Mouse (Mus musculus) colon, adult 2 months (tissue): Measurements from ENCODE around the gene Insrr. TPM values are rescaled to one million over a fixed set of nuclear protein-coding genes. Genes with fewer than 3 reads are reported as not detected.

ENCODE experiments used
- polyA plus RNA-seq: library from polyadenylated mRNA; depleted of rRNA; stranded (reverse); fragments of >200 nt; gene quantifications from 2 replicates; pipeline ENCODE4 v1.2.3, GENCODE M21; 2012; rRNA removed

Insrr gene
- polyA plus RNA-seq: 5.6 and 11.1 TPM in 2 replicates

GRCm38 (mm10) chr3:87796736-87797334 lies at the start of gene Insrr:
TSS of gene Insrr (plus strand) at chr3:87796951.

GRCm38 (mm10) chr3:87748431-87748830 lies 48.3 kb upstream of the Insrr start, which contains the start of gene Lrrc71:
TSS of gene Lrrc71 (minus strand) at chr3:87748625.

GRCm38 (mm10) chr3:87794922-87795325 lies 1.8 kb upstream of the Insrr start, which contains the start of gene Ntrk1:
TSS of gene Ntrk1 (minus strand) at chr3:87795162.

GRCm38 (mm10) chr3:87824206-87824605 lies 27.5 kb downstream of the Insrr start, which contains the start of gene Pear1:
TSS of gene Pear1 (minus strand) at chr3:87824306.

GRCm38 (mm10) chr3:87846650-87847110 lies 49.9 kb downstream of the Insrr start, which contains the start of gene Sh2d2a:
TSS of gene Sh2d2a (plus strand) at chr3:87846755.

Other genes starting within 250 kb of the Insrr start
- gene Arhgef11, start 179.4 kb upstream of the Insrr start, polyA plus RNA-seq: 33.8 and 38.8 TPM in 2 replicates
- 0.19 TPM in 1 of 2 replicates, not detected in the other for gene Lrrc71, start 48.3 kb upstream of the Insrr start, polyA plus RNA-seq
- 0.10 and 0.25 TPM in 2 replicates for gene Ntrk1, start 1.8 kb upstream of the Insrr start, polyA plus RNA-seq
- gene Pear1, start 27.4 kb downstream of the Insrr start, polyA plus RNA-seq: 33.1 and 38.2 TPM in 2 replicates
- gene Sh2d2a, start 49.8 kb downstream of the Insrr start, polyA plus RNA-seq: 0.86 TPM in 2 replicates
- gene Prcc, start 88.7 kb downstream of the Insrr start, polyA plus RNA-seq: 28.8 and 34.8 TPM in 2 replicates
- gene Hdgf, start 109.4 kb downstream of the Insrr start, polyA plus RNA-seq: 71.1 and 78.8 TPM in 2 replicates
- gene Mrpl24, start 122.6 kb downstream of the Insrr start, polyA plus RNA-seq: 30.3 and 34.7 TPM in 2 replicates
- 8.5 and 10.1 TPM in 2 replicates for gene Isg20l2, start 133.4 kb downstream of the Insrr start, polyA plus RNA-seq
- 28.7 and 33.5 TPM in 2 replicates for gene Rrnad1, start 133.8 kb downstream of the Insrr start, polyA plus RNA-seq
- gene Crabp2, start 151.7 kb downstream of the Insrr start, polyA plus RNA-seq: not detected in 2 replicates
- gene Nes, start 174.1 kb downstream of the Insrr start, polyA plus RNA-seq: 1.5 and 1.6 TPM in 2 replicates
- gene Bcan, start 203.3 kb downstream of the Insrr start, polyA plus RNA-seq: 1.8 and 2.2 TPM in 2 replicates
- not detected in 2 replicates for gene Hapln2, start 230.6 kb downstream of the Insrr start, polyA plus RNA-seq
- gene Gpatch4, start 246.2 kb downstream of the Insrr start, polyA plus RNA-seq: 2.9 and 3.4 TPM in 2 replicates